Mouse (Mus musculus): ENCODE results near the gene Kdf1. TPM values are rescaled to one million over a fixed set of nuclear protein-coding genes. Genes with fewer than 3 reads are reported as not detected.

The Kdf1 gene
- 0.35 and 0.44 TPM in 2 replicates for polyA plus RNA-seq (2015; fragmentation: Nextera tagmentation; extraction: Ambion mirVana)

DNA sequence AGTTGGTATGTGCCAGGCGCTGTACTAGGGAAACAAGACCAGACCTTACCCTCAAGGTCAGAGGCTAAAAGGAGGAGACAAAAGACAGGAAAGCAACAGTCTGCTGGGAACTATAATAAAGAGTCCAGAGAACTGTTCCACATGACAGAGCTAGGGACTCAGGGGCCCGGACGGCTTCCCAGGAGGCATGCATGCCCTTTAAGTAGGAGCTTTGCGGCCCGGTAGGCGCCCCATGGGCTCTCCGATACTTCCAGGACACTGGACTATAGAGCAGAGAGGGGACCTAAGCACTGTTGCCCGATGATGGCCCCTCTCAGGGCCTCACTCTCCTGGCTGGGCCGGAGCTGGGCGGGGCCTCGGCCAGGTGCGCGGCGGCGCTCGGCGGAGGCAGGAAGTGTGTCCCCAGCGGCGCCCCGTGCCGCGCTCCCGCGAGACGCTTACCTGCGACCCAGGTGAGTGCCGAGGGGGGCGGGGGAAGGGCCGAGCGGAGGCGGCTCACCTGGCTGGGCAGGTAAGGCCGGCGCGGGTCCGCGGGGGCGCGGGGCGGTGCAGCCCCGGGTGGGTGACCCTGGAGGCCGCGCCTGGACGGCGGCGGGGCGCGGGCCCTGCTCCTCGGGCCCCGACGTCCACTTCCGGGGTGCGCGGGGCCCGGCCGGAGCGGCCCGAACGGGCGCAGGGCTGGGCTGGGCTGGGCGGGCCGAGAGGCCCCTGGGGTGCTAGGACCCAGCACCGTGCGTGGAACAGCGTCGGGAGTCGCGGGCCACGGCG, at the start of gene Kdf1:
TSS of gene Kdf1 (plus strand) at position 363 of the 768 bp plus-strand sequence.
- Histone ChIP-seq H3K36me3 (ENCODE audit: control insufficient read depth, insufficient read depth) (no peaks in the 10 kb centered on the region), H3K27me3 (replicated peaks; ENCODE audit: control insufficient read depth, insufficient read depth, low read length) (peaks cover 43% of the 10 kb centered on the region), H3K4me3 (replicated peaks; ENCODE audit: low read length) (peak within 1 kb of the TSS; percentile 25), H3K4me2 (ENCODE audit: low read length) (peak within 1 kb of the TSS; percentile 35), H3K9me3 (ENCODE audit: control insufficient read depth, low read length) (no peaks in the 10 kb centered on the region), H3K4me1 (replicated peaks; ENCODE audit: control insufficient read depth, insufficient read depth, low read length) (peaks cover 7% of the 10 kb centered on the region), H3K9ac (replicated peaks; ENCODE audit: low read depth, low read length) (no peak within 1 kb of the TSS), H3K27ac (ENCODE audit: low read length) (no peak within 1 kb of the TSS)
- no peak for ATAC-seq
- 3% methylated on average over 66 of the region's 69 CpGs for WGBS

- 17% methylated on average over 12 of the region's 12 CpGs for WGBS
- no peak overlapping the region for H3K4me2 ChIP-seq (ENCODE audit: low read length)
- H3K9me3 ChIP-seq (ENCODE audit: control insufficient read depth, low read length) = no peaks in the 10 kb centered on the region; the same call in 1 of the 2 replicates
- no peak for ATAC-seq
- no peaks in the 10 kb centered on the region for H3K36me3 ChIP-seq (ENCODE audit: control insufficient read depth, insufficient read depth)
- peaks cover 3% of the 10 kb centered on the region; the same call in 1 of the 2 replicates for H3K27me3 ChIP-seq (replicated peaks; ENCODE audit: control insufficient read depth, insufficient read depth, low read length)
- no peak overlapping the region for H3K9ac ChIP-seq (replicated peaks; ENCODE audit: low read depth, low read length)
- H3K4me3 ChIP-seq (replicated peaks; ENCODE audit: low read length) = no peak overlapping the region
- H3K4me1 ChIP-seq (replicated peaks; ENCODE audit: control insufficient read depth, insufficient read depth, low read length) = peaks cover 8% of the 10 kb centered on the region
- H3K27ac ChIP-seq (ENCODE audit: low read length) = no peak overlapping the region
Observed at GRCm38 (mm10) chr4:133469122-133469521, 49.6 kb upstream of the Kdf1 start.

DNA sequence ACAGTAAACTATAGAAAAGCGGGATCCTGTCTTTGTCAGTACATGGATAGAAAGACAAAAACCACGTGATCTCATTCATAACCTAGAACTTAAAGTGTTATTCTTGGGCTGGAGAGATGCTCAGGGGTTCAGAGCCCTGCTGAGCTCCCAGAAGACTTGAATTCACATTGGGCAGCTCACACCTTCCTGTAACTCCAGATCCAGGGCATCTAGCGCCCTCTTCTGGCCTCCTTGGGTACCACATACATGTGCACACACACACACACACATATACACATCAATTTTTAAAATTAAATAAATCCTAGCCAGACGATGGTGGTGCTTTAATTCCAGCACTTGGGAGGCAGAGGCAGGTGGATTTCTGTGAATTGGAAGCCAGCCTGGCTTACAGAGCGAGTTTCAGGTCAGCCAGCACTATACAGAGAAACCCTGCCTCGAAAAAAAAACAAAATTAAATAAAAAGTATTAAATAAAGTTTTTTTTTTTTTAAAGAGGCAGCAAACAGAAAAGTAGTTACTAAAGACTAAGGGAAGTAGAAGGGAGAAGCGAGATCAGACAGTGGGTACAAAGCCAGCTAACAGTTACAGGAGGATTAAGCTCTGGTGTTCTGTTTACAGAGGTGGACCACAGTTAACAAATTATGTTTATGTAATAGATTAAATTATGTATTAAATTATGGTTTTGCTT, 47.5 kb upstream of the Kdf1 start:
- Histone ChIP-seq H3K36me3 (ENCODE audit: control insufficient read depth, insufficient read depth) (no peaks in the 10 kb centered on the region), H3K4me2 (ENCODE audit: low read length) (no peak overlapping the region), H3K27me3 (replicated peaks; ENCODE audit: control insufficient read depth, insufficient read depth, low read length) (peaks cover 3% of the 10 kb centered on the region; the same call in 1 of the 2 replicates), H3K27ac (ENCODE audit: low read length) (no peak overlapping the region), H3K9me3 (ENCODE audit: control insufficient read depth, low read length) (no peaks in the 10 kb centered on the region; the same call in 1 of the 2 replicates), H3K4me3 (replicated peaks; ENCODE audit: low read length) (no peak overlapping the region), H3K4me1 (replicated peaks; ENCODE audit: control insufficient read depth, insufficient read depth, low read length) (peaks cover 8% of the 10 kb centered on the region), H3K9ac (replicated peaks; ENCODE audit: low read depth, low read length) (no peak overlapping the region)
- ATAC-seq = no peak
- WGBS = 77% methylated on average over 7 of the region's 7 CpGs

- Histone ChIP-seq H3K9ac (replicated peaks; ENCODE audit: low read depth, low read length) (no peak overlapping the region), H3K4me1 (replicated peaks; ENCODE audit: control insufficient read depth, insufficient read depth, low read length) (no peaks in the 10 kb centered on the region), H3K27me3 (replicated peaks; ENCODE audit: control insufficient read depth, insufficient read depth, low read length) (peaks cover 9% of the 10 kb centered on the region), H3K27ac (ENCODE audit: low read length) (no peak overlapping the region), H3K36me3 (ENCODE audit: control insufficient read depth, insufficient read depth) (no peaks in the 10 kb centered on the region), H3K4me3 (replicated peaks; ENCODE audit: low read length) (no peak overlapping the region), H3K9me3 (ENCODE audit: control insufficient read depth, low read length) (no peaks in the 10 kb centered on the region; the same call in 1 of the 2 replicates), H3K4me2 (ENCODE audit: low read length) (no peak overlapping the region)
- no peak for ATAC-seq
- 66% methylated on average over 2 of the region's 2 CpGs for WGBS
Observed at GRCm38 (mm10) chr4:133473833-133474232, 44.9 kb upstream of the Kdf1 start.

DNA sequence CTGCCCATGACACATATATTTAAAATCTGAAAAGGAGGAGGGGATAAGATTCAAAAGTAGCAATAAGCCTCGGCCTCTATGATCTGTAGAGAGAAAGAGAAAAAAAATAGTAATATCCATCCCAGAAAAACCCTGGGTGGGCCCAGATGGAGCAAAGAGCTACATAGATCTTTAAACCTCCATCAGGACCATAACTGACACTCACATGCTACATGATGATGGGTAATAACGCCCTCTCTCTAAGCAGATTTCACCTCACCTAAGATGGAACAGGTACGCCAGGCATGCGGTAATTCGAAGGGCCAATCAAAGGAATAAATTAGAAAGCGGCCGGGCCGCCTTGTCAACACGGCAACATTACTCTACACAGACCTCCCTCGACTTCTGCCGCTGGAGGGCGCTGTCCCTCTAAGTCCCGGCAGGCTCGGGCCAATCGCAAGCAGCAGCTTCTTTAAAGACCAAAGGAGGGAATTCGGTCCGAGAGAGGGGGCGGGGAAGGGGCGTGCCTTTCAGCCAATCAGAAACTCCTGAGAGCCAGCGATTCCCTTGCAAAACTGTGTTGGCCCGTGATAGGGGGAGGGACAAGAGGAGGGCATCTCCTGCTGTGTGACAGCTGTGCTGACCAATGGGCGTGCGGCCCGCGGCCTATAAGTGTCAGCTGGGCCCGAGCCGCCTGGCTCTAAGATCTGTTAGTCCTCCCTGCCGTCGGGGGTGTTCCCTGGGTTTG, 39.1 kb upstream of the Kdf1 start, which contains the start of gene Tent5b:
TSS of gene Tent5b (plus strand) at position 675 of the 727 bp plus-strand sequence.
- ATAC-seq = peak; percentile 99
- H3K27me3 ChIP-seq (replicated peaks; ENCODE audit: control insufficient read depth, insufficient read depth, low read length) = peaks cover 25% of the 10 kb centered on the region
- H3K4me1 ChIP-seq (replicated peaks; ENCODE audit: control insufficient read depth, insufficient read depth, low read length) = peaks cover 8% of the 10 kb centered on the region; the same call in 1 of the 2 replicates
- H3K9me3 ChIP-seq (ENCODE audit: control insufficient read depth, low read length) = no peaks in the 10 kb centered on the region
- no peak within 1 kb of the TSS; the same call in 1 of the 2 replicates for H3K9ac ChIP-seq (replicated peaks; ENCODE audit: low read depth, low read length)
- H3K4me3 ChIP-seq (replicated peaks; ENCODE audit: low read length) = peak within 1 kb of the TSS; percentile 43
- WGBS = 4% methylated on average over 29 of the region's 29 CpGs
- no peak within 1 kb of the TSS for H3K27ac ChIP-seq (ENCODE audit: low read length)
- H3K4me2 ChIP-seq (ENCODE audit: low read length) = peak within 1 kb of the TSS; percentile 55
- H3K36me3 ChIP-seq (ENCODE audit: control insufficient read depth, insufficient read depth) = no peaks in the 10 kb centered on the region

DNA sequence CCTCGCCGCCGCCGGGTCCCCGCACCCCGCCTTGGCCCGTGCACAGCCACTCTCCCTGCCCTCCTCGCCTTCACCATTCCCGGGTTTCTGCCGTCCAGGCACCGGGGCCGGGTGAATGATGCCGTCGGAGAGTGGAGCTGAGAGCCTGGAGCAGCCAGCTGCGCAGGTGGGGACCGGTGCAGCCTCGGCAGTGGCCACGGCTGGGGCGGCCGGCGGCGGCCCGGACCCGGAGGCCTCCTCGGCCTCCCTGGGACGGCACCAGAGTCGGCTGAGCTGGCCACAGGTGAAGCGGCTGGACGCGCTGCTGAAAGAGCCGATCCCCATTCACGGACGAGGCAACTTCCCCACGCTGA, 38.6 kb upstream of the Kdf1 start:
- no peak for ATAC-seq

GRCm38 (mm10) chr4:133480754-133481153, 38.0 kb upstream of the Kdf1 start:
- ATAC-seq = no peak
- Histone ChIP-seq H3K4me2 (ENCODE audit: low read length) (no peak overlapping the region), H3K27me3 (replicated peaks; ENCODE audit: control insufficient read depth, insufficient read depth, low read length) (peaks cover 25% of the 10 kb centered on the region), H3K27ac (ENCODE audit: low read length) (no peak overlapping the region), H3K9ac (replicated peaks; ENCODE audit: low read depth, low read length) (no peak overlapping the region), H3K4me3 (replicated peaks; ENCODE audit: low read length) (no peak overlapping the region), H3K9me3 (ENCODE audit: control insufficient read depth, low read length) (no peaks in the 10 kb centered on the region), H3K4me1 (replicated peaks; ENCODE audit: control insufficient read depth, insufficient read depth, low read length) (peaks cover 8% of the 10 kb centered on the region; the same call in 1 of the 2 replicates), H3K36me3 (ENCODE audit: control insufficient read depth, insufficient read depth) (no peaks in the 10 kb centered on the region)
- WGBS = 48% methylated on average over 6 of the region's 6 CpGs

More for the DNA sequence above, 38.6 kb upstream of the Kdf1 start:
- Histone ChIP-seq H3K9me3 (ENCODE audit: control insufficient read depth, low read length) (no peaks in the 10 kb centered on the region), H3K4me1 (replicated peaks; ENCODE audit: control insufficient read depth, insufficient read depth, low read length) (peaks cover 8% of the 10 kb centered on the region; the same call in 1 of the 2 replicates), H3K9ac (replicated peaks; ENCODE audit: low read depth, low read length) (no peak overlapping the region; the same call in 1 of the 2 replicates), H3K27ac (ENCODE audit: low read length) (no peak overlapping the region), H3K4me3 (replicated peaks; ENCODE audit: low read length) (peak overlapping the region; percentile 43), H3K4me2 (ENCODE audit: low read length) (peak overlapping the region; percentile 55), H3K36me3 (ENCODE audit: control insufficient read depth, insufficient read depth) (no peaks in the 10 kb centered on the region), H3K27me3 (replicated peaks; ENCODE audit: control insufficient read depth, insufficient read depth, low read length) (peaks cover 25% of the 10 kb centered on the region)
- 5% methylated on average over 34 of the region's 34 CpGs for WGBS

DNA sequence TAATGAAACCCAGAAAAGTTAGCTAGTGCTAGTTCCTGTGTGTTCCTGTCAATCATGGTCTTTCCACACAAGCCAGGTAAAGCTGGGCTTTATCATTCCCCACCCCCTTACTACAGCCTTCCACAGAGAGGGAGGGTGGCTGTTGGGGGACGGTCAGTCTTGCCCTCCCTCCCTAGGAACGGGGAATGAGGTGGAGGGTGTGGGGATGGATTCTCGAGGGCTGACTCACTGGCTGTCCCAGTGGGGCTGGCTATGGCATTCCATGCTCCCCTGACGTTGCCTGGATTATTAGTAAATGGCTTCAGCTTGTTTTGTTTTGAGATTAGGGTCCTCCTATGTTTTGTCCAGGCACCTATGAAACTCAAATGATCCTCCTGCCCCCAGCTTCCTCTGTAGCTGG, 37.3 kb upstream of the Kdf1 start:
- Histone ChIP-seq H3K4me1 (replicated peaks; ENCODE audit: control insufficient read depth, insufficient read depth, low read length) (peaks cover 8% of the 10 kb centered on the region; the same call in 1 of the 2 replicates), H3K36me3 (ENCODE audit: control insufficient read depth, insufficient read depth) (no peaks in the 10 kb centered on the region), H3K4me3 (replicated peaks; ENCODE audit: low read length) (no peak overlapping the region), H3K9ac (replicated peaks; ENCODE audit: low read depth, low read length) (no peak overlapping the region), H3K27me3 (replicated peaks; ENCODE audit: control insufficient read depth, insufficient read depth, low read length) (peaks cover 25% of the 10 kb centered on the region), H3K27ac (ENCODE audit: low read length) (no peak overlapping the region), H3K4me2 (ENCODE audit: low read length) (no peak overlapping the region), H3K9me3 (ENCODE audit: control insufficient read depth, low read length) (no peaks in the 10 kb centered on the region)
- 38% methylated on average over 4 of the region's 4 CpGs for WGBS
- ATAC-seq = no peak

GRCm38 (mm10) chr4:133482479-133482878, 36.3 kb upstream of the Kdf1 start:
- Histone ChIP-seq H3K4me1 (replicated peaks; ENCODE audit: control insufficient read depth, insufficient read depth, low read length) (peaks cover 8% of the 10 kb centered on the region; the same call in 1 of the 2 replicates), H3K27me3 (replicated peaks; ENCODE audit: control insufficient read depth, insufficient read depth, low read length) (peaks cover 22% of the 10 kb centered on the region; the same call in 1 of the 2 replicates), H3K4me3 (replicated peaks; ENCODE audit: low read length) (no peak overlapping the region), H3K4me2 (ENCODE audit: low read length) (no peak overlapping the region), H3K36me3 (ENCODE audit: control insufficient read depth, insufficient read depth) (no peaks in the 10 kb centered on the region), H3K9me3 (ENCODE audit: control insufficient read depth, low read length) (no peaks in the 10 kb centered on the region), H3K9ac (replicated peaks; ENCODE audit: low read depth, low read length) (no peak overlapping the region), H3K27ac (ENCODE audit: low read length) (no peak overlapping the region)
- no peak for ATAC-seq
- WGBS = 86% methylated on average over 3 of the region's 3 CpGs
